Mouse (Mus musculus) cerebellum, adult 9-10 months (tissue): Measurements from ENCODE around the gene Gm21762.
"Not testable (repeated sequence)": the region's sequence is repeated elsewhere in the genome, so short reads cannot be mapped to it uniquely, and the experiment has no call there.

Experiments used
- DNase-seq: peaks from one replicate; pipeline ENCODE4 v3.0.0; 2022

The Gm21762 gene

GRCm38 (mm10) chr13:120215847-120216246, at the start of gene Gm21762:
Gm21762 (minus strand) TSS chr13:120215947.
- not testable (repeated sequence) for DNase-seq

GRCm38 (mm10) chr13:120262870-120263269, 47.1 kb upstream of the Gm21762 start, which contains the start of gene AF067061:
AF067061 (plus strand) TSS chr13:120263114.
- not testable (repeated sequence) for DNase-seq

- not testable (repeated sequence) for DNase-seq
Measured at GRCm38 (mm10) chr13:120259718-120260117, 44.0 kb upstream of the Gm21762 start.

GRCm38 (mm10) chr13:120258817-120259658, 43.3 kb upstream of the Gm21762 start:
- not testable (repeated sequence) for DNase-seq

GRCm38 (mm10) chr13:120251208-120251924, 35.6 kb upstream of the Gm21762 start:
- not testable (repeated sequence) for DNase-seq

GRCm38 (mm10) chr13:120238811-120239210, 23.1 kb upstream of the Gm21762 start, which contains the start of gene Gm21731:
Gm21731 (plus strand) TSS chr13:120239111.
- not testable (repeated sequence) for DNase-seq

GRCm38 (mm10) chr13:120232447-120233049, 16.8 kb upstream of the Gm21762 start:
- not testable (repeated sequence) for DNase-seq

GRCm38 (mm10) chr13:120231798-120232197, 16.1 kb upstream of the Gm21762 start:
- not testable (repeated sequence) for DNase-seq

GRCm38 (mm10) chr13:120223012-120223659, 7.4 kb upstream of the Gm21762 start:
- DNase-seq = peak; percentile 5

GRCm38 (mm10) chr13:120220922-120221321, 5.2 kb upstream of the Gm21762 start:
- DNase-seq = not testable (repeated sequence)

- not testable (repeated sequence) for DNase-seq
Measured at GRCm38 (mm10) chr13:120196189-120196821, 19.4 kb downstream of the Gm21762 start.

- not testable (repeated sequence) for DNase-seq
Measured at GRCm38 (mm10) chr13:120172133-120172532, 43.6 kb downstream of the Gm21762 start, which contains the start of gene Gm21818. Gm21818 (plus strand) TSS chr13:120172433.

- peak; percentile 5 for DNase-seq
Measured at GRCm38 (mm10) chr13:120168301-120168700, 47.4 kb downstream of the Gm21762 start.
